Mouse (Mus musculus): ENCODE measurements around the gene Zfp282.

Zfp282 gene

GRCm38 (mm10) chr6:47904361-47904760, 27.4 kb downstream of the Zfp282 start:
- DNase-seq, result no peak

- DNase-seq, result no peak
These were observed 28.1 kb downstream of the Zfp282 start for GRCm38 (mm10) chr6:47904917-47905695.

- no peak for DNase-seq
These were observed 29.3 kb downstream of the Zfp282 start for GRCm38 (mm10) chr6:47906326-47906725.

GRCm38 (mm10) chr6:47909007-47909406, 32.0 kb downstream of the Zfp282 start:
- DNase-seq, result no peak

- DNase-seq, result no peak
These were observed 34.6 kb downstream of the Zfp282 start for GRCm38 (mm10) chr6:47911650-47912049.

- no peak for DNase-seq
These were observed 36.0 kb downstream of the Zfp282 start for GRCm38 (mm10) chr6:47912991-47913390.

GRCm38 (mm10) chr6:47917051-47917450, 40.0 kb downstream of the Zfp282 start:
- no peak for DNase-seq

GRCm38 (mm10) chr6:47918768-47919274, 41.8 kb downstream of the Zfp282 start:
- DNase-seq, result no peak

- no peak for DNase-seq
These were observed 42.8 kb downstream of the Zfp282 start for GRCm38 (mm10) chr6:47919646-47920446.

- peak; percentile 87 for DNase-seq
These were observed 43.7 kb downstream of the Zfp282 start, which contains the start of gene Zfp212 for GRCm38 (mm10) chr6:47920447-47921340. Gene Zfp212, plus strand, starts transcription at chr6:47920476.

- DNase-seq, result no peak
These were observed 65.5 kb downstream of the Zfp282 start for GRCm38 (mm10) chr6:47942461-47942860.

GRCm38 (mm10) chr6:47943021-47943691, 66.2 kb downstream of the Zfp282 start:
- peak; percentile 56 for DNase-seq

GRCm38 (mm10) chr6:47943721-47944120, 66.7 kb downstream of the Zfp282 start:
- no peak for DNase-seq

GRCm38 (mm10) chr6:47947388-47947787, 70.4 kb downstream of the Zfp282 start:
- no peak for DNase-seq

- DNase-seq, result peak; percentile 95
These were observed 76.3 kb downstream of the Zfp282 start, which contains the start of gene Zfp956 for GRCm38 (mm10) chr6:47953191-47953726. Gene Zfp956, plus strand, starts transcription at chr6:47953390.

- DNase-seq, result no peak
These were observed 77.4 kb downstream of the Zfp282 start for GRCm38 (mm10) chr6:47954425-47954824.

- DNase-seq, result no peak
These were observed 80.8 kb downstream of the Zfp282 start for GRCm38 (mm10) chr6:47957816-47958215.

Measured in kidney, adult 11 months (tissue).